Mouse (Mus musculus) liver, embryonic 14.5 days (tissue): ENCODE measurements at regions not wholly inside any gene's neighbourhood (a gene's known extent, or its start where the extent isn't known, plus 50 kb on each side); places are given as distances from the start of the nearest gene placed in this dataset.
"Not testable (repeated sequence)": the region's sequence is repeated elsewhere in the genome, so short reads cannot be mapped to it uniquely, and the experiment has no call there.

Source experiments
- ATAC-seq: fragments of 200-750 bp; cut with Nextera tagmentation; 2 replicates; pipeline ENCODE4 v1.8.0; 2017; ENCODE audit warnings: moderate number of reproducible peaks, mild to moderate bottlenecking, moderate library complexity; ENCODE audit not compliant: insufficient read depth
- DNase-seq, 3 experiments: peaks; one replicate each; pipeline ENCODE4 v3.0.0-alpha.2; 2012 to 2013; ENCODE audit warnings: low read depth in 3 of 3, low spot score in 3 of 3
- H3K27ac ChIP-seq: fragments of 300-500 bp; sonication (generic); 2 replicates; pipeline ENCODE4 v1.5.1; 2014; ENCODE audit warnings: moderate library complexity, mild to moderate bottlenecking, control low read depth, inconsistent platforms
- H3K27me3 ChIP-seq: fragments of 300-500 bp; sonication (generic); 2 replicates; pipeline ENCODE4 v1.6.1; 2014; ENCODE audit warnings: mild to moderate bottlenecking, low read length, moderate library complexity; ENCODE audit not compliant: control insufficient read depth, insufficient read depth
- H3K36me3 ChIP-seq: fragments of 300-500 bp; sonication (generic); replicated peaks from 2 replicates; pipeline ENCODE4 v1.6.1; 2014; ENCODE audit warnings: low read depth; ENCODE audit not compliant: control insufficient read depth, insufficient read depth
- H3K4me1 ChIP-seq, 2 experiments: fragments of 200-500 bp in 1 of 2; fragments of 300-500 bp in 1 of 2; sonication (generic) in 1 of 2; replicated peaks; 2 replicates each; pipeline ENCODE4 v1.6.1; 2012 to 2014; ENCODE audit warnings: antibody characterized with exemption in 1 of 2, inconsistent platforms in 1 of 2, low read length in 1 of 2; ENCODE audit not compliant: control insufficient read depth in 2 of 2, insufficient read depth in 2 of 2
- H3K4me2 ChIP-seq: fragments of 300-500 bp; sonication (generic); 2 replicates; pipeline ENCODE4 v1.6.1; 2014; ENCODE audit warnings: low read depth, mild to moderate bottlenecking, control low read depth, moderate library complexity
- H3K4me3 ChIP-seq, 2 experiments: fragments of 200-500 bp in 1 of 2; fragments of 300-500 bp in 1 of 2; sonication (generic) in 1 of 2; 2 replicates each; pipeline ENCODE4 v1.5.1; 2012 to 2014; ENCODE audit warnings: low read depth in 2 of 2, low read length in 2 of 2, mild to moderate bottlenecking in 2 of 2, control low read depth in 1 of 2, inconsistent platforms in 1 of 2, moderate library complexity in 1 of 2; ENCODE audit not compliant: insufficient read depth in 1 of 2
- H3K9ac ChIP-seq: fragments of 300-500 bp; sonication (generic); replicated peaks from 2 replicates; pipeline ENCODE4 v1.6.1; 2014; ENCODE audit warnings: mild to moderate bottlenecking, control low read depth, moderate library complexity
- H3K9me3 ChIP-seq: fragments of 300-500 bp; sonication (generic); 2 replicates; pipeline ENCODE4 v1.6.1; 2016; ENCODE audit warnings: low read length, mixed read lengths; ENCODE audit not compliant: control insufficient read depth
- CTCF ChIP-seq: IDR thresholded peaks from 2 replicates; pipeline ENCODE4 v1.5.1; 2016; ENCODE audit warnings: antibody characterized with exemption, low read depth, control low read depth
- EP300 ChIP-seq: IDR thresholded peaks from 2 replicates; pipeline ENCODE4 v1.6.1; 2016; ENCODE audit warnings: antibody characterized with exemption, low read depth
- WGBS: fragments of 180-500 bp; shearing (Covaris S2); extraction: QIAGEN DNeasy Blood & Tissue Kit; methylation state at CpG from one replicate; pipeline ENCODE4 v1.1.7; 2014; ENCODE audit not compliant: insufficient replicate concordance; 5-methylcytosine and 5-hydroxymethylcytosine counted together

GRCm38 (mm10) chr10:91440051-91440450, 258.9 kb upstream of the Tmpo start:
- Histone ChIP-seq H3K4me3 (no peak overlapping the region), H3K27me3 (no peaks in the 10 kb centered on the region), H3K4me1 (no peaks in the 10 kb centered on the region), H3K9me3 (no peaks in the 10 kb centered on the region), H3K36me3 (no peaks in the 10 kb centered on the region), H3K4me2 (no peak overlapping the region), H3K9ac (no peak overlapping the region), H3K27ac (no peak overlapping the region)
- ATAC-seq (no peak), DNase-seq (no peak)
- 50% methylated on average over 3 of the region's 3 CpGs for WGBS
- TF ChIP-seq CTCF = no peak
- TF ChIP-seq EP300 = no peak

GRCm38 (mm10) chr10:91437917-91438316, 256.8 kb upstream of the Tmpo start:
- H3K4me3 ChIP-seq = no peak overlapping the region
- DNase-seq = no peak
- no peak for ATAC-seq
- no peaks in the 10 kb centered on the region for H3K27me3 ChIP-seq
- H3K4me2 ChIP-seq = no peak overlapping the region
- TF ChIP-seq CTCF = no peak
- no peak for TF ChIP-seq EP300
- no peaks in the 10 kb centered on the region for H3K36me3 ChIP-seq
- no peak overlapping the region for H3K27ac ChIP-seq
- H3K9me3 ChIP-seq = no peaks in the 10 kb centered on the region
- H3K9ac ChIP-seq = no peak overlapping the region
- 80% methylated on average over 5 of the region's 5 CpGs for WGBS
- no peaks in the 10 kb centered on the region for H3K4me1 ChIP-seq

GRCm38 (mm10) chr10:91436091-91436569, 255.0 kb upstream of the Tmpo start:
- H3K4me2 ChIP-seq = no peak overlapping the region
- no peak overlapping the region for H3K27ac ChIP-seq
- no peak overlapping the region for H3K9ac ChIP-seq
- ATAC-seq (no peak), DNase-seq (no peak)
- no peaks in the 10 kb centered on the region for H3K4me1 ChIP-seq
- no peak overlapping the region for H3K4me3 ChIP-seq
- H3K9me3 ChIP-seq = no peaks in the 10 kb centered on the region
- no peaks in the 10 kb centered on the region for H3K27me3 ChIP-seq
- TF ChIP-seq EP300 = no peak
- no peak for TF ChIP-seq CTCF
- WGBS = 45% methylated on average over 9 of the region's 9 CpGs
- H3K36me3 ChIP-seq = no peaks in the 10 kb centered on the region

- H3K27me3 ChIP-seq = no peaks in the 10 kb centered on the region
- no peaks in the 10 kb centered on the region for H3K4me1 ChIP-seq
- H3K27ac ChIP-seq = no peak overlapping the region
- no peak for ATAC-seq
- no peaks in the 10 kb centered on the region for H3K36me3 ChIP-seq
- H3K4me2 ChIP-seq = no peak overlapping the region
- 43% methylated on average over 5 of the region's 5 CpGs for WGBS
- TF ChIP-seq CTCF (no peak), EP300 (no peak)
- no peak overlapping the region for H3K4me3 ChIP-seq
- no peak for DNase-seq
- no peaks in the 10 kb centered on the region for H3K9me3 ChIP-seq
- no peak overlapping the region for H3K9ac ChIP-seq
Observed at GRCm38 (mm10) chr10:91430281-91430680, 249.2 kb upstream of the Tmpo start.

GRCm38 (mm10) chr10:91426584-91426983, 245.5 kb upstream of the Tmpo start:
- no peaks in the 10 kb centered on the region for H3K4me1 ChIP-seq
- no peak overlapping the region for H3K27ac ChIP-seq
- no peaks in the 10 kb centered on the region for H3K27me3 ChIP-seq
- no peaks in the 10 kb centered on the region for H3K36me3 ChIP-seq
- H3K9me3 ChIP-seq = no peaks in the 10 kb centered on the region
- H3K4me2 ChIP-seq = no peak overlapping the region
- 52% methylated on average over 3 of the region's 3 CpGs for WGBS
- ATAC-seq = no peak
- TF ChIP-seq CTCF (no peak), EP300 (no peak)
- no peak overlapping the region for H3K4me3 ChIP-seq
- no peak for DNase-seq
- H3K9ac ChIP-seq = no peak overlapping the region

- ATAC-seq, H3K4me3 ChIP-seq, H3K9me3 ChIP-seq, H3K4me2 ChIP-seq, H3K27ac ChIP-seq, H3K4me1 ChIP-seq, DNase-seq, H3K9ac ChIP-seq, H3K36me3 ChIP-seq, H3K27me3 ChIP-seq: not testable (repeated sequence)
- 60% methylated on average over 7 of the region's 7 CpGs for WGBS
Observed at GRCm38 (mm10) chr10:91425625-91426385, 244.7 kb upstream of the Tmpo start.
